ENCODE assay signal across 8 mouse cellular contexts in the genomic region with DNA sequence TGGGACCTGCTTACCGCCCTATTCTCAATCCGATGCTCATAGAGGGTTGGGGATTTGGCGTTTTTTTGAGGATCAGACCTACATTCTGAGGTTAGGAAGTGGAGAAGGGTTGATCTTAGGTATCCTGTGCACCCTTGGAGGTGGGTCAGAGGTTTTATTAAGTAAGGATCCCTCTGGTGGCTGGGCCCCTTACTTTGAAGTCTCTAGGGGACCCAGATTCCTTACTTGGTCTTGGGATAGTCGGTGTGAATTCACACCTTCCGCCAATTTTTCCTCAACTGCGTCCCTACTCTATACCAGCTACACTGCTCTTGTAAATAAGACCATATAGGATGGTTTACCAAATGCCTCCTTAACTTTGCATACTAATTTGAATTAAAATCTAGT. TPM values are rescaled to one million over a fixed set of nuclear protein-coding genes. Genes with fewer than 3 reads are reported as not detected.
A peak's percentile ranks its signal among the peaks of the same experiment; 100 is the strongest.
DNase-seq lines count a peak whose midpoint lies in the region; ATAC-seq and TF ChIP-seq lines count a peak whose summit lies in the region.

No protein-coding gene starts in this region.

- no peak for TF ChIP-seq CTCF in ES-Bruce4 (IDR thresholded peaks at IDR 0.05; ENCODE audit: low read depth, low read length)

- H3K4me3 ChIP-seq in heart, embryonic 12.5 days, result peak overlapping the region; percentile 63
- H3K4me3 ChIP-seq in ES-Bruce4 (ENCODE audit: low read depth, low read length), result peak overlapping the region; percentile 59
- peak overlapping the region; percentile 65 for H3K4me3 ChIP-seq in forebrain, embryonic 15.5 days
- peak overlapping the region; percentile 60 for H3K4me3 ChIP-seq in liver, embryonic 16.5 days (ENCODE audit: low read depth, low read length)

- H3K36me3 ChIP-seq in heart, embryonic 12.5 days, result no peaks in the 10 kb centered on the region
- no peaks in the 10 kb centered on the region for H3K36me3 ChIP-seq in ES-Bruce4 (ENCODE audit: control insufficient read depth, insufficient read depth, low read length, poor library complexity, severe bottlenecking)
- no peaks in the 10 kb centered on the region for H3K36me3 ChIP-seq in forebrain, embryonic 15.5 days
- no peaks in the 10 kb centered on the region for H3K36me3 ChIP-seq in liver, embryonic 16.5 days (ENCODE audit: control insufficient read depth, insufficient read depth)

- peaks cover 14% of the 10 kb centered on the region; the same call in 1 of the 2 replicates for H3K4me1 ChIP-seq in heart, embryonic 12.5 days (replicated peaks)
- H3K4me1 ChIP-seq in ES-Bruce4 (ENCODE audit: control insufficient read depth, insufficient read depth, low read length), result no peaks in the 10 kb centered on the region
- H3K4me1 ChIP-seq in forebrain, embryonic 15.5 days, result peaks cover 20% of the 10 kb centered on the region
- no peaks in the 10 kb centered on the region; the same call in 1 of the 2 replicates for H3K4me1 ChIP-seq in liver, embryonic 16.5 days (ENCODE audit: control insufficient read depth, low read depth, low read length)

- H3K27me3 ChIP-seq in heart, embryonic 12.5 days (replicated peaks), result 0 out of 2 replicates have a peak, but pooled peaks cover 6% of the 10 kb centered on the region
- H3K27me3 ChIP-seq in ES-Bruce4 (ENCODE audit: control insufficient read depth, insufficient read depth, low read length, poor library complexity, severe bottlenecking), result peaks cover 17% of the 10 kb centered on the region
- H3K27me3 ChIP-seq in forebrain, embryonic 15.5 days, result 0 out of 2 replicates have a peak, but pooled peaks cover 2% of the 10 kb centered on the region
- H3K27me3 ChIP-seq in liver, embryonic 16.5 days (ENCODE audit: control insufficient read depth, insufficient read depth, low read depth, low read length), result peaks cover 14% of the 10 kb centered on the region

- WGBS in heart, embryonic 12.5 days, result 10% methylated on average over 6 of the region's 6 CpGs
- WGBS in forebrain, embryonic 15.5 days, result 15% methylated on average over 6 of the region's 6 CpGs
- WGBS in liver, embryonic 16.5 days (ENCODE audit: insufficient replicate concordance), result 10% methylated on average over 6 of the region's 6 CpGs

- DNase-seq in heart, postnatal 36 days, result no peak
- no peak for DNase-seq in adrenal gland, adult 2 months
- no peak for DNase-seq in c-Kit-positive CD71-positive TER-119-positive erythroid progenitor cells, embryonic 14.5 days (ENCODE audit: low spot score)
- DNase-seq in cerebellum, adult 9-10 months, result no peak

- H3K4me2 ChIP-seq in heart, embryonic 12.5 days, result peak overlapping the region; percentile 94
- H3K4me2 ChIP-seq in forebrain, embryonic 15.5 days (replicated peaks), result peak overlapping the region; percentile 92
- peak overlapping the region; percentile 61 for H3K4me2 ChIP-seq in liver, embryonic 16.5 days (ENCODE audit: low read depth, low read length)

- peak overlapping the region; percentile 72 for H3K9ac ChIP-seq in heart, embryonic 12.5 days
- H3K9ac ChIP-seq in ES-Bruce4 (ENCODE audit: low read depth, poor library complexity, severe bottlenecking), result peak overlapping the region; percentile 46
- peak overlapping the region; percentile 59 for H3K9ac ChIP-seq in forebrain, embryonic 15.5 days (replicated peaks)
- H3K9ac ChIP-seq in liver, embryonic 16.5 days (ENCODE audit: low read depth, low read length), result no peak overlapping the region

- H3K9me3 ChIP-seq in heart, embryonic 12.5 days (replicated peaks), result no peaks in the 10 kb centered on the region
- H3K9me3 ChIP-seq in ES-Bruce4 (replicated peaks; ENCODE audit: control insufficient read depth, insufficient read depth, low read length, poor library complexity, severe bottlenecking), result no peaks in the 10 kb centered on the region
- H3K9me3 ChIP-seq in forebrain, embryonic 15.5 days, result no peaks in the 10 kb centered on the region
- H3K9me3 ChIP-seq in liver, embryonic 16.5 days (replicated peaks; ENCODE audit: control insufficient read depth, low read length), result no peaks in the 10 kb centered on the region

- no peak overlapping the region for H3K27ac ChIP-seq in heart, embryonic 12.5 days (ENCODE audit: poor library complexity, severe bottlenecking)
- H3K27ac ChIP-seq in ES-Bruce4 (ENCODE audit: insufficient read depth, low read length), result no peak overlapping the region
- H3K27ac ChIP-seq in forebrain, embryonic 15.5 days (replicated peaks), result no peak overlapping the region
- no peak overlapping the region for H3K27ac ChIP-seq in liver, embryonic 16.5 days (ENCODE audit: low read length)

- ATAC-seq in heart, embryonic 12.5 days (ENCODE audit: insufficient number of reproducible peaks, low FRiP score), result no peak
- peak; percentile 20; the same call in 1 of the 2 replicates for ATAC-seq in forebrain, embryonic 15.5 days (replicated peaks)
- no peak for ATAC-seq in liver, embryonic 16.5 days (ENCODE audit: low read depth)

- no peak for TF ChIP-seq EP300 in ES-Bruce4 (IDR thresholded peaks at IDR 0.05; ENCODE audit: insufficient read depth, low read depth, low read length)

- TF ChIP-seq POLR2A in ES-Bruce4 (IDR thresholded peaks at IDR 0.05; ENCODE audit: insufficient read depth, low read length), result no peak

- intact Hi-C loops in heart, postnatal 36 days (cut with DNase I), result no loop called here

RNA-seq across cellular contexts. Expression of a gene that starts 0.5 kb away (rescaled TPM):
- polyA plus RNA-seq in heart, embryonic 12.5 days (2016; fragmentation: Nextera tagmentation; extraction: Ambion mirVana), result 4.0 and 4.3 TPM in 2 replicates
- 1 to 10 TPM; 5.1 to 5.3 TPM for total RNA-seq in heart, postnatal 36 days (2021)
- not detected in 2 replicates for polyA plus RNA-seq in ES-Bruce4 (2011; ENCODE audit: insufficient read depth, insufficient read length, low read depth, missing spikeins)
- polyA plus RNA-seq in forebrain, embryonic 15.5 days (2015; fragmentation: Nextera tagmentation; extraction: Ambion mirVana), result 1.9 and 2.1 TPM in 2 replicates
- polyA plus RNA-seq in liver, embryonic 16.5 days (2015; fragmentation: Nextera tagmentation; extraction: Ambion mirVana), result 3.1 and 3.6 TPM in 2 replicates
- total RNA-seq in adrenal gland, adult 2 months (2021), result 10 to 100 TPM; 19.5 to 20.8 TPM
- 2.0 and 2.1 TPM in 2 replicates for polyA plus RNA-seq in adrenal gland, adult 2 months (2012; rRNA removed)
